Mouse (Mus musculus) hindbrain, embryonic 10.5 days (tissue): Measurements from ENCODE around the gene Srgap3. TPM values are rescaled to one million over a fixed set of nuclear protein-coding genes. Genes with fewer than 3 reads are reported as not detected.

ENCODE experiments used
- DNase-seq: peaks from one replicate; pipeline ENCODE4 v3.0.0-alpha.2; 2017; ENCODE audit warnings: low spot score
- H3K27ac ChIP-seq: fragments of 300-500 bp; sonication (generic); 2 replicates; pipeline ENCODE4 v1.5.1; 2016; ENCODE audit warnings: mild to moderate bottlenecking, moderate library complexity
- H3K27me3 ChIP-seq: fragments of 300-500 bp; sonication (generic); 2 replicates; pipeline ENCODE4 v1.6.1; 2016; ENCODE audit warnings: mild to moderate bottlenecking; ENCODE audit not compliant: poor library complexity, insufficient read depth, severe bottlenecking
- H3K36me3 ChIP-seq: fragments of 300-500 bp; sonication (generic); 2 replicates; pipeline ENCODE4 v1.6.1; 2016; ENCODE audit warnings: mild to moderate bottlenecking, moderate library complexity
- H3K4me1 ChIP-seq: fragments of 300-500 bp; sonication (generic); replicated peaks from 2 replicates; pipeline ENCODE4 v1.6.1; 2016; ENCODE audit warnings: mild to moderate bottlenecking
- H3K4me3 ChIP-seq: fragments of 300-500 bp; sonication (generic); 2 replicates; pipeline ENCODE4 v1.5.1; 2016; ENCODE audit warnings: mild to moderate bottlenecking, moderate library complexity
- H3K9me3 ChIP-seq: fragments of 300-500 bp; sonication (generic); 2 replicates; pipeline ENCODE4 v1.6.1; 2016; ENCODE audit warnings: mild to moderate bottlenecking, moderate library complexity
- WGBS: fragments of 180-500 bp; shearing (Covaris S2); methylation state at CpG from one replicate; pipeline ENCODE4 v1.1.7; 2016; 5-methylcytosine and 5-hydroxymethylcytosine counted together
- polyA plus RNA-seq: library from polyadenylated mRNA; unstranded; fragments of >200 nt; fragmentation: Nextera tagmentation; extraction: Ambion mirVana; gene quantifications from 2 replicates; pipeline ENCODE4 v1.2.1, GENCODE M21; 2016

Srgap3 gene
- polyA plus RNA-seq, 1 experiment from 2014 or later: 34.7 TPM

DNA sequence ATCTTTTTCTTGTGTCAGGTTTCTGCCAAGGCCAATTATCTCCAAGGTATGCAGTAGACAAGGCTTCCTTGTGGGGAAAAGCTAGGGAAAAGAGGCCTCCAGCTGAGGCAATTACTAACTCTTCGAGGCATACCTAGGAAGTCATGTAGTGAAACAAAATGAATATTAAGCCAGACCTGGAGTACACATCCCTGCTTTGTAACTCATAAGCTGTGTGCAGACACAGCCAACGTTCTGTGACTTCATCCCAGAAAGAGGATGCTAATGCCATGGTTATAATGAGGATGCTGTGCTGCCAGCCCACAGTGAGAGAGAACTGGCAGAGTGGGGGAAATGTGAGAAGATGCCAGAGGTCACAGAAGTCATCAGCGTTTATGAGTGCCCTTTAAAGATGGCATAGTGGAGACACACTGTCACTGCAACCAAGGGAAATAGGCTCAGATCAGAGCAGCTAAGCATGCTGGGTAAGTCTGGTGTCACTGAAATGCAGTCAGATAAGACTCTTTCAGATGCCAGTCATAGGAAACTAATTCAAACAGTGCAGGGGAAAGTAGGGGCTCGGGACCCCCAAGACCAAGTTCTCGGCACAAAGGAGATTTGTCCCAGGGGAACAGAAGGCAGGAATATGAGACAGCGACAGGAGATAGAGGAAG, 24.2 kb upstream of the Srgap3 start:
- peak; percentile 38 for DNase-seq

GRCm38 (mm10) chr6:112967359-112967758, 20.3 kb upstream of the Srgap3 start:
- 94% methylated on average over 6 of the region's 6 CpGs for WGBS
- no peak overlapping the region for H3K4me3 ChIP-seq
- no peak overlapping the region for H3K27ac ChIP-seq
- H3K27me3 ChIP-seq: no peaks in the 10 kb centered on the region
- DNase-seq: no peak
- peaks cover 34% of the 10 kb centered on the region for H3K4me1 ChIP-seq
- no peaks in the 10 kb centered on the region for H3K36me3 ChIP-seq
- no peaks in the 10 kb centered on the region for H3K9me3 ChIP-seq

More for the DNA sequence above, 24.2 kb upstream of the Srgap3 start:
- Histone ChIP-seq H3K9me3 (no peaks in the 10 kb centered on the region), H3K4me3 (peak overlapping the region; percentile 37), H3K27me3 (no peaks in the 10 kb centered on the region), H3K27ac (peak overlapping the region; percentile 93), H3K4me1 (peaks cover 62% of the 10 kb centered on the region), H3K36me3 (no peaks in the 10 kb centered on the region)
- 31% methylated on average over 6 of the region's 6 CpGs for WGBS

DNA sequence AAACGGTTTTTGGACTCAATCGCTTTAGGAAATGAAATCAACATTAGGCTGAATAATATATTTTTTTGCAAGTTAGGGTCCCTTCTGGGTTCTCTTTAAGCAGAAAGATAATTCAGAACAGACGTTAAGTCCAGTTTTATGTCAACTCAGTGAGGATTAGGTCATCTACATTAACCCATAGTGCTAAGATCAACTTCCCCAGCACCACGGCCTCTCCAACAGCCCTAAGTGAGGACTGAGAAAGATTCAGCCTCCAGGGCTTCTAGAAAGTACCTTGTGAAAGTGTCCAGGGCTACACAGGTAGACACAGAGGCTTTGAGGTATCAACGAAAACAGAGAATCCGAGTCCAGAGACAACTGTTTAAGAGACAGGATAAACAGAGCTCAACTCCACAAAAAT, 11.3 kb upstream of the Srgap3 start:
- Histone ChIP-seq H3K27ac (peak overlapping the region; percentile 41; the same call in 1 of the 2 replicates), H3K36me3 (no peaks in the 10 kb centered on the region)
- 61% methylated on average over 6 of the region's 6 CpGs for WGBS

GRCm38 (mm10) chr6:112957583-112958280, 10.7 kb upstream of the Srgap3 start:
- H3K4me3 ChIP-seq: no peak overlapping the region
- WGBS: 50% methylated on average over 11 of the region's 11 CpGs
- H3K27ac ChIP-seq: peak overlapping the region; percentile 41
- H3K27me3 ChIP-seq: no peaks in the 10 kb centered on the region
- peak; percentile 38 for DNase-seq
- H3K4me1 ChIP-seq: peaks cover 35% of the 10 kb centered on the region
- no peaks in the 10 kb centered on the region for H3K36me3 ChIP-seq
- H3K9me3 ChIP-seq: peaks cover 4% of the 10 kb centered on the region

More for the DNA sequence above, 11.3 kb upstream of the Srgap3 start:
- Histone ChIP-seq H3K27me3 (no peaks in the 10 kb centered on the region), H3K9me3 (peaks cover 4% of the 10 kb centered on the region), H3K4me3 (no peak overlapping the region), H3K4me1 (peaks cover 38% of the 10 kb centered on the region)
- no peak for DNase-seq

DNA sequence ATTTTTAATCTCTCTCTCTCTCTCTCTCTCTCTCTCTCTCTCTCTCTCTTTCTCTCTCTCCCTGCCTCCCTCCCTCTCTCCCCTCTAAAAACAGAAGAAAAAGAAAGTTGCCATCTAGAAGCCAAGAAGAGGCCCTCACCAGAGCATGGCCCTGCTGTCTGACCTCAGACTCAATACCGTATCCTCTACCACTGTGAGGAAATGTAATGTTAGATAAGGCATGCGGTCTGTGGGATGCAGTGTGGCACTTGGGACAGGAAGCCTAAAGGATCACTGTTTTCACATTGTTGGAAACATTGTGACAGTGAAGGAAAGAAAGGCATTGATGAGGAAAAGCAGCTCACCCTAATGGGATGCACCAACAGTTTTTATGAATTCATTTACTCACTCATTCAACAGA, 8.7 kb upstream of the Srgap3 start:
- Histone ChIP-seq H3K36me3 (no peaks in the 10 kb centered on the region), H3K27ac (peak overlapping the region; percentile 26; the same call in 1 of the 2 replicates), H3K27me3 (no peaks in the 10 kb centered on the region), H3K9me3 (no peaks in the 10 kb centered on the region), H3K4me1 (peaks cover 40% of the 10 kb centered on the region), H3K4me3 (no peak overlapping the region)
- 76% methylated on average over 2 of the region's 2 CpGs for WGBS
- DNase-seq: no peak

DNA sequence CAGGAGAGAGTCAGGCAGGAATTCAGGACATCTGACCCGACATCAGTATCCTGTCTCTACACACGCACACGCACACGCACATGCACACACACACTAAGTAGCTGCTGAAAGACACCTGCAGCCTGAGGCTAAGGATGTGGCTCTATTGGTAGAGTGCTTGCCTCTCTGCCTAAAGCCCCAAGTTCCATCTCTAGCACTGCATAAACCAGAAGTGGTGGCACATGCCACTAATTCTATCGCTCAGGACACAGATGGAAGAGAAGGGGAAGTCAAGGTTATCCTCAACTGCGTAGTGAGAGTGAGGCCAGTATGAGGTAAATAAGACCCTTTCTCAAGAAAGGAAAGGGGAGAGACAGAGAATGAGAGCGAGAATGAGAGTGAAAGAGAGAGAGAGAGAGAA, 6.8 kb upstream of the Srgap3 start:
- no peak overlapping the region for H3K4me3 ChIP-seq
- H3K36me3 ChIP-seq: no peaks in the 10 kb centered on the region
- H3K27ac ChIP-seq: no peak overlapping the region
- no peak for DNase-seq
- no peaks in the 10 kb centered on the region for H3K27me3 ChIP-seq
- H3K4me1 ChIP-seq: peaks cover 57% of the 10 kb centered on the region
- H3K9me3 ChIP-seq: no peaks in the 10 kb centered on the region
- 87% methylated on average over 7 of the region's 7 CpGs for WGBS

GRCm38 (mm10) chr6:112951254-112951653, 4.2 kb upstream of the Srgap3 start:
- no peak overlapping the region for H3K4me3 ChIP-seq
- 82% methylated on average over 2 of the region's 2 CpGs for WGBS
- H3K4me1 ChIP-seq: peaks cover 51% of the 10 kb centered on the region
- no peaks in the 10 kb centered on the region for H3K27me3 ChIP-seq
- no peaks in the 10 kb centered on the region for H3K36me3 ChIP-seq
- no peaks in the 10 kb centered on the region for H3K9me3 ChIP-seq
- DNase-seq: no peak
- no peak overlapping the region for H3K27ac ChIP-seq

GRCm38 (mm10) chr6:112950205-112951110, 3.4 kb upstream of the Srgap3 start:
- no peak for DNase-seq
- Histone ChIP-seq H3K4me1 (peaks cover 52% of the 10 kb centered on the region), H3K27me3 (no peaks in the 10 kb centered on the region), H3K27ac (peak overlapping the region; percentile 93), H3K9me3 (no peaks in the 10 kb centered on the region), H3K4me3 (no peak overlapping the region), H3K36me3 (no peaks in the 10 kb centered on the region)
- WGBS: 39% methylated on average over 8 of the region's 8 CpGs

DNA sequence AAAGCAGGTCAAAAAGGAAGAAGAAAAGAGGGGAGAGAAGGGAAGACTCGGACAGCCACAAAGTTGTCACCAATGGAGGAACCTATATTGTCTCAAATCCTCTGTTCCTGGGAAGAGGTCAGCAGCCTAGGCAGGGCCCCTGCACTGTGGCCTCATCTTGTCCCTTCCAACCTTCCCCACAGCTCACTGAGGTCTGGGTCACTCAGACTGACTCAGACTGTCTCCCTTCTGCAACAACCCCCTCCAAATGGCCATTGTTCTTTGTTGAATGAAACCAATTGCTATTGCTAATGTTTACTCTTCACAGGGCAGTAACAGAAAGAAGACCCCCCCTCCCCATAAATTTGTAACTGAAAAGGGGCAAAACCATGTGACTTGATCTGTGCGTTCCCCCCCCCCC, 2.2 kb upstream of the Srgap3 start:
- H3K4me1 ChIP-seq: peaks cover 55% of the 10 kb centered on the region

GRCm38 (mm10) chr6:112948416-112948815, 1.4 kb upstream of the Srgap3 start:
- Histone ChIP-seq H3K9me3 (no peaks in the 10 kb centered on the region), H3K36me3 (peaks cover 6% of the 10 kb centered on the region), H3K27me3 (no peaks in the 10 kb centered on the region), H3K27ac (peak overlapping the region; percentile 93), H3K4me1 (peaks cover 64% of the 10 kb centered on the region), H3K4me3 (peak overlapping the region; percentile 80; the same call in 1 of the 2 replicates)
- WGBS: 79% methylated on average over 2 of the region's 2 CpGs
- no peak for DNase-seq

More for the DNA sequence above, 2.2 kb upstream of the Srgap3 start:
- no peaks in the 10 kb centered on the region for H3K27me3 ChIP-seq
- H3K4me3 ChIP-seq: peak overlapping the region; percentile 80; the same call in 1 of the 2 replicates
- 21% methylated on average over 2 of the region's 2 CpGs for WGBS
- H3K9me3 ChIP-seq: no peaks in the 10 kb centered on the region
- no peaks in the 10 kb centered on the region for H3K36me3 ChIP-seq
- no peak for DNase-seq
- peak overlapping the region; percentile 93 for H3K27ac ChIP-seq

DNA sequence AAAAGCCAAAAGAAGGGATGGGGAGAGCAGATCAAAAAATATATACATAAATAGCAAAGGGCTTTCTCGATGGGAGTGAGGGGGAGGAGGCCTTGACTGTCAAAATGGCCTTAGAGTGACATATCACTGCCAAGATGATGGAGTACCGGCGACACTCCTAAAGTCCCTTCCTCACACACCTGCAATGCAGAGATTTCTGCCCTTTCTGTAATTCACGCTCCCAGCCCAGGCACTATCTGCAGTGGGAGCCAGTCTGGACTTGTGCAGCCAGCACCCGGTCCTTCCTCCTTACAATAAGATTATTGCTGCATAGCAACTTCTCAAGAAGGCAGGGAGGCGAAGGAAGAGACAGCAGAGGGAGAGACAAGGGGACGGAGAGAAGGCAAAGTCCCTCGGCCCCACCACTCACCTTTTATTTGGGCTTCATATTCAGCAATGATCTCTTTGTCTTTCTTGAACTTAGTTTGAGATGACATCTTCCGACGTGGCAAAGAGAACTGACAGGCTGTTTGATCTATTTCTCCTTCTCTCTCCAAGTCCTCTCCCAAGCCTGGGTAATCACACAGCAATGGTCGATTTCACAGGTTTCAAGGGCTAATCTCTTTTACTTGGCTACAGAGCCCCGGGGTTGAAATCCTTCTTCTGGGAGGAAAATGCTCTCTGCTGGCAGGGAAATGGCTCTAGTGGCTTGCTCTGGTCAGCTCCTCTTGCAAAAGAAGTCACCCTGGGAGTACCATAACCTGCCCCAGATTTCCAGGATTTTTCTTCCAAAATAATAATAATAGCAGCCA, 850 bp downstream of the Srgap3 start:
- peaks cover 28% of the 10 kb centered on the region for H3K36me3 ChIP-seq
- WGBS: 4% methylated on average over 12 of the region's 12 CpGs
- peak overlapping the region; percentile 80 for H3K4me3 ChIP-seq
- no peaks in the 10 kb centered on the region for H3K27me3 ChIP-seq
- H3K9me3 ChIP-seq: no peaks in the 10 kb centered on the region
- peak overlapping the region; percentile 93 for H3K27ac ChIP-seq
- DNase-seq: peak; percentile 39
- H3K4me1 ChIP-seq: peaks cover 75% of the 10 kb centered on the region

GRCm38 (mm10) chr6:112945181-112945751, 1.8 kb downstream of the Srgap3 start:
- DNase-seq: peak; percentile 36
- 18% methylated on average over 14 of the region's 14 CpGs for WGBS

More at GRCm38 (mm10) chr6:112945181-112945751, 1.8 kb downstream of the Srgap3 start:
- Histone ChIP-seq H3K36me3 (peaks cover 38% of the 10 kb centered on the region), H3K9me3 (no peaks in the 10 kb centered on the region), H3K4me3 (peak overlapping the region; percentile 80), H3K27me3 (no peaks in the 10 kb centered on the region), H3K4me1 (peaks cover 75% of the 10 kb centered on the region), H3K27ac (peak overlapping the region; percentile 93)
